Mouse (Mus musculus): Measurements from ENCODE around the gene Arhgap27. TPM values are rescaled to one million over a fixed set of nuclear protein-coding genes. Genes with fewer than 3 reads are reported as not detected.

Arhgap27 gene
- polyA plus RNA-seq, 1 experiment from 2014 or later, result 40.2 TPM

GRCm38 (mm10) chr11:103403776-103404175 lies 40.3 kb upstream of the Arhgap27 start:
- no peak overlapping the region for H3K4me3 ChIP-seq (ENCODE audit: low read length)
- H3K27me3 ChIP-seq (replicated peaks; ENCODE audit: control insufficient read depth, insufficient read depth, low read length), result no peaks in the 10 kb centered on the region
- no peaks in the 10 kb centered on the region for H3K4me1 ChIP-seq (ENCODE audit: control insufficient read depth, insufficient read depth, low read length)
- H3K9me3 ChIP-seq (ENCODE audit: control insufficient read depth, low read length), result no peaks in the 10 kb centered on the region
- H3K4me2 ChIP-seq (ENCODE audit: low read depth, low read length), result no peak overlapping the region
- H3K9ac ChIP-seq (ENCODE audit: low read depth, low read length), result no peak overlapping the region
- no peak for ATAC-seq
- H3K27ac ChIP-seq (ENCODE audit: low read length), result no peak overlapping the region
- WGBS, result 70% methylated on average over 4 of the region's 4 CpGs
- H3K36me3 ChIP-seq (ENCODE audit: control insufficient read depth, insufficient read depth, low read length), result no peaks in the 10 kb centered on the region

- H3K4me2 ChIP-seq (ENCODE audit: low read depth, low read length), result no peak overlapping the region
- no peak overlapping the region for H3K4me3 ChIP-seq (ENCODE audit: low read length)
- WGBS, result 92% methylated on average over 5 of the region's 5 CpGs
- no peak overlapping the region for H3K27ac ChIP-seq (ENCODE audit: low read length)
- no peak for ATAC-seq
- H3K9ac ChIP-seq (ENCODE audit: low read depth, low read length), result no peak overlapping the region
- H3K4me1 ChIP-seq (ENCODE audit: control insufficient read depth, insufficient read depth, low read length), result no peaks in the 10 kb centered on the region
- no peaks in the 10 kb centered on the region for H3K36me3 ChIP-seq (ENCODE audit: control insufficient read depth, insufficient read depth, low read length)
- H3K27me3 ChIP-seq (replicated peaks; ENCODE audit: control insufficient read depth, insufficient read depth, low read length), result no peaks in the 10 kb centered on the region
- H3K9me3 ChIP-seq (ENCODE audit: control insufficient read depth, low read length), result no peaks in the 10 kb centered on the region
These were observed 39.2 kb upstream of the Arhgap27 start for GRCm38 (mm10) chr11:103402738-103403137.

- H3K4me2 ChIP-seq (ENCODE audit: low read depth, low read length), result no peak overlapping the region
- 53% methylated on average over 2 of the region's 2 CpGs for WGBS
- no peak overlapping the region for H3K4me3 ChIP-seq (ENCODE audit: low read length)
- H3K27me3 ChIP-seq (replicated peaks; ENCODE audit: control insufficient read depth, insufficient read depth, low read length), result no peaks in the 10 kb centered on the region
- H3K9ac ChIP-seq (ENCODE audit: low read depth, low read length), result no peak overlapping the region
- H3K4me1 ChIP-seq (ENCODE audit: control insufficient read depth, insufficient read depth, low read length), result no peaks in the 10 kb centered on the region
- H3K36me3 ChIP-seq (ENCODE audit: control insufficient read depth, insufficient read depth, low read length), result no peaks in the 10 kb centered on the region
- ATAC-seq, result 0 out of 2 replicates have a peak, but pooled peaks have one; percentile 30
- H3K27ac ChIP-seq (ENCODE audit: low read length), result no peak overlapping the region
- no peaks in the 10 kb centered on the region for H3K9me3 ChIP-seq (ENCODE audit: control insufficient read depth, low read length)
These were observed 38.7 kb upstream of the Arhgap27 start for GRCm38 (mm10) chr11:103402198-103402597.

DNA sequence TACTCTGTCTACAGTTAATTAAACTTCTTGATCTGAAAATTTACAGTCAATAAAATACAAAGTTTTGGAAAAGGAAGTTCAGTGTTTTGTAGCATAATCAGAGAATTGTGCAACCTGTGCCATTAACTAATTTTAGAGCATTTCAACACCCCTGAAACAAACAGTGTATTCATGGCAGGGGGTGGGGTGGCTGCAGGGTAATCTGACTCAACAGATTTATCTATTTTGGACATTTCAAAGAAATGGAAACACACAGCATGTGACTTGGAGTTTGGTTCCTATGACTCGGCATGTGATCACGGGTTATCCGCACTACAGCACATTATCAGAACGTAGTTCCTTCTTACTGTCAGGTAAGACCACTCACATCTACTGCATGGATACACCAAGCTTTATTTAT lies 36.5 kb upstream of the Arhgap27 start:
- no peak overlapping the region for H3K4me2 ChIP-seq (ENCODE audit: low read depth, low read length)
- H3K36me3 ChIP-seq (ENCODE audit: control insufficient read depth, insufficient read depth, low read length), result peaks cover 9% of the 10 kb centered on the region; the same call in 1 of the 2 replicates
- no peak for ATAC-seq
- no peaks in the 10 kb centered on the region for H3K9me3 ChIP-seq (ENCODE audit: control insufficient read depth, low read length)
- 89% methylated on average over 4 of the region's 4 CpGs for WGBS
- no peaks in the 10 kb centered on the region for H3K27me3 ChIP-seq (replicated peaks; ENCODE audit: control insufficient read depth, insufficient read depth, low read length)
- no peak overlapping the region for H3K27ac ChIP-seq (ENCODE audit: low read length)
- no peaks in the 10 kb centered on the region for H3K4me1 ChIP-seq (ENCODE audit: control insufficient read depth, insufficient read depth, low read length)
- H3K9ac ChIP-seq (ENCODE audit: low read depth, low read length), result no peak overlapping the region
- H3K4me3 ChIP-seq (ENCODE audit: low read length), result no peak overlapping the region

- no peak overlapping the region for H3K4me3 ChIP-seq (ENCODE audit: low read length)
- no peak overlapping the region for H3K27ac ChIP-seq (ENCODE audit: low read length)
- no peaks in the 10 kb centered on the region for H3K27me3 ChIP-seq (replicated peaks; ENCODE audit: control insufficient read depth, insufficient read depth, low read length)
- no peak for ATAC-seq
- peaks cover 18% of the 10 kb centered on the region; the same call in 1 of the 2 replicates for H3K36me3 ChIP-seq (ENCODE audit: control insufficient read depth, insufficient read depth, low read length)
- H3K4me2 ChIP-seq (ENCODE audit: low read depth, low read length), result no peak overlapping the region
- WGBS, result 91% methylated on average over 3 of the region's 3 CpGs
- H3K9ac ChIP-seq (ENCODE audit: low read depth, low read length), result no peak overlapping the region
- H3K9me3 ChIP-seq (ENCODE audit: control insufficient read depth, low read length), result no peaks in the 10 kb centered on the region
- no peaks in the 10 kb centered on the region for H3K4me1 ChIP-seq (ENCODE audit: control insufficient read depth, insufficient read depth, low read length)
These were observed 35.6 kb upstream of the Arhgap27 start for GRCm38 (mm10) chr11:103399050-103399449.

DNA sequence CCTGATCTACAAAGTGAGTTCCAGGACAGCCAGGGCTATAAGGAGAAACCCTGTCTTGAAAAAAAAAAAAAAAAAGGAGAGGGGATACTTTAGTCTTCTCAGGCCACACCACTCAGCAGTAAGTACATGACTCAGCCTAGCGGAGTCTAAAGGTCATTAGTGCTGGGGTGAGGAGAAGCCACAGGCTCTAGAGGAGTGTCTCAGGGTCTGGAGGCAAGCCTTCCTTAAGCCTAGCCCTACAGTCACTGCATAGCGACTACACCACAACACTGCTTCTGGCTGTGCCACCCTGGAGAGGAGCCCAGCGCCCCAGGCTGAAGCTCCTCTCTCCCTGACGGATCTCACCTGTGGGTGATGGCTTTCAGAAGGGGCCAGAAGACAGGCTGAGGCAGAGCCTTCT lies 33.2 kb upstream of the Arhgap27 start:
- Histone ChIP-seq H3K27me3 (replicated peaks; ENCODE audit: control insufficient read depth, insufficient read depth, low read length) (no peaks in the 10 kb centered on the region), H3K4me3 (ENCODE audit: low read length) (no peak overlapping the region), H3K9me3 (ENCODE audit: control insufficient read depth, low read length) (no peaks in the 10 kb centered on the region), H3K9ac (ENCODE audit: low read depth, low read length) (no peak overlapping the region), H3K36me3 (ENCODE audit: control insufficient read depth, insufficient read depth, low read length) (peaks cover 18% of the 10 kb centered on the region; the same call in 1 of the 2 replicates), H3K4me2 (ENCODE audit: low read depth, low read length) (no peak overlapping the region), H3K27ac (ENCODE audit: low read length) (peak overlapping the region; percentile 30; the same call in 1 of the 2 replicates), H3K4me1 (ENCODE audit: control insufficient read depth, insufficient read depth, low read length) (no peaks in the 10 kb centered on the region)
- 82% methylated on average over 4 of the region's 4 CpGs for WGBS
- ATAC-seq, result peak; percentile 95

DNA sequence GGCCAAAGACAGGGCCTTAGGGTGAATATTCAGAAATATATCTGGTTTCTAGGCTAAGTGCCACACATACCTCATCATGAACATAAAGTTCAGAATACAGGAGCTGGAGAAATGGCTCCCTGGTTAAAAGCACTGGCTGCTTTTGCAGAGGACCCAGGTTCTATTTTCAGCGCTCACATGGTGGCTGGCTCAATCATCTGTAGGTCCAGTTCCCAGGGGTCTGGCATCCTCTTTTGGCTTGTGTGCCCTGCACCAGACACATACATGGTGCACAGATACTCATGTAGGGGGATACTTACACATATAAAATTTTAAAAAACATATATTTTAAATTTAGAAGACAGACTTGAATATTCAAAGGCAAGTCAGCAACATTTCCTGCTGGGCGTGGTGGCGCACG lies 32.7 kb upstream of the Arhgap27 start:
- ATAC-seq, result no peak
- WGBS, result 93% methylated on average over 4 of the region's 4 CpGs
- Histone ChIP-seq H3K36me3 (ENCODE audit: control insufficient read depth, insufficient read depth, low read length) (peaks cover 18% of the 10 kb centered on the region; the same call in 1 of the 2 replicates), H3K4me3 (ENCODE audit: low read length) (no peak overlapping the region), H3K27ac (ENCODE audit: low read length) (no peak overlapping the region), H3K27me3 (replicated peaks; ENCODE audit: control insufficient read depth, insufficient read depth, low read length) (no peaks in the 10 kb centered on the region), H3K4me1 (ENCODE audit: control insufficient read depth, insufficient read depth, low read length) (no peaks in the 10 kb centered on the region), H3K9ac (ENCODE audit: low read depth, low read length) (no peak overlapping the region), H3K9me3 (ENCODE audit: control insufficient read depth, low read length) (no peaks in the 10 kb centered on the region), H3K4me2 (ENCODE audit: low read depth, low read length) (no peak overlapping the region)

DNA sequence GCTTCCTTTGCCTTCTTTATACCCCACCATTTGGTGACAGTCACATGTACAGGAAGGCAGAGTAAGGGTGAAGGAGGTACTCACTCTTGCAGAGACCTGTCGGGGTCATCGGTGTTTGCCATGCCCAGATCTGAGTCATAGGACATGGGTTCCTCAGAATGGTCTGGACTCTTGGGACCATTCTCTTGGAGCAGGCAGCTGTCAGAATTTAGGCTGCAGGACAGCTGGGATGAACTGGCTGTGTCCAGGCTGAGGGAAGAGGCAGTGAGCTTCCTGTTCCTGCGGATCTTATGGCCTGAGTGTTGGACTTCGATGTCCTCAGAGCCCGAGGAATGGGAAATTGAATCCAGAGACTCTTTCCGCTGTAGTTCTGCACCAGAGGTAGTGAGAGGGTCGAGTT lies 31.1 kb upstream of the Arhgap27 start:
- Histone ChIP-seq H3K27ac (ENCODE audit: low read length) (no peak overlapping the region), H3K4me2 (ENCODE audit: low read depth, low read length) (no peak overlapping the region), H3K36me3 (ENCODE audit: control insufficient read depth, insufficient read depth, low read length) (peaks cover 18% of the 10 kb centered on the region; the same call in 1 of the 2 replicates), H3K9ac (ENCODE audit: low read depth, low read length) (no peak overlapping the region), H3K4me1 (ENCODE audit: control insufficient read depth, insufficient read depth, low read length) (no peaks in the 10 kb centered on the region), H3K4me3 (ENCODE audit: low read length) (no peak overlapping the region), H3K27me3 (replicated peaks; ENCODE audit: control insufficient read depth, insufficient read depth, low read length) (no peaks in the 10 kb centered on the region), H3K9me3 (ENCODE audit: control insufficient read depth, low read length) (no peaks in the 10 kb centered on the region)
- WGBS, result 93% methylated on average over 7 of the region's 7 CpGs
- no peak for ATAC-seq

GRCm38 (mm10) chr11:103394025-103394424 lies 30.5 kb upstream of the Arhgap27 start:
- WGBS, result 85% methylated on average over 7 of the region's 7 CpGs
- H3K36me3 ChIP-seq (ENCODE audit: control insufficient read depth, insufficient read depth, low read length), result peaks cover 18% of the 10 kb centered on the region; the same call in 1 of the 2 replicates
- H3K4me1 ChIP-seq (ENCODE audit: control insufficient read depth, insufficient read depth, low read length), result no peaks in the 10 kb centered on the region

DNA sequence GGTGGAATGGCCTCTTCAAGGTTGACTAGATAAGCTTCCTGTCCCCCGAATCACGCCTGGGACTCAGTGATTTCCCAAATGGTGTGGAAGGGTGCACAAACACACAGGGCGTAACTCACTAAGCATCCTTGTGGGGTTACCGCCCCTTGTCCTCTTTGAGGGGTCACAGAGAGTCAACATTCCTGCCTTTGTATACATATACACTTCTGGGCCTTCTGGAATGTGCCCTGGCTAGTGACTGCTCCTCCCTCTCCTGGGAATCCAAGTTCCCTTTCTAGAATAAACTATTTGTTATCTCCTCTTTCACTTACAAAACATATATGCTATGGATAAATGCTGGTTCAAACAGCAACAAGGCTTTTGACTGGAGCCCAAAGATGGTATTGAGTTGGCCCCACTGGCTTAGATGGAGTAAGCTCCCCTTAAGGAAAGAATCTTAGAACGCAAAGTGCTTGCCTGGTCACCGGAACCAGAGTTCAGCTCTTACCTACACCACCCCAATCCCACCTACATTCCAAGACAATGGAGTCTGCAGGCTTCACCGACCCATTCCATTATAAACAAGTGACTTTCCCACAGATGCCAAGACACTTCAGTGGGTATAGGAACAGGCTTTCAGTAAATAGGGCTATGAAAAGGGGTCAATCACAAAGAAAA lies 24.5 kb upstream of the Arhgap27 start:
- no peak overlapping the region for H3K9ac ChIP-seq (ENCODE audit: low read depth, low read length)
- 48% methylated on average over 7 of the region's 7 CpGs for WGBS
- no peaks in the 10 kb centered on the region for H3K27me3 ChIP-seq (replicated peaks; ENCODE audit: control insufficient read depth, insufficient read depth, low read length)
- no peaks in the 10 kb centered on the region for H3K36me3 ChIP-seq (ENCODE audit: control insufficient read depth, insufficient read depth, low read length)
- no peak overlapping the region for H3K27ac ChIP-seq (ENCODE audit: low read length)
- no peak for ATAC-seq
- H3K9me3 ChIP-seq (ENCODE audit: control insufficient read depth, low read length), result no peaks in the 10 kb centered on the region
- peaks cover 9% of the 10 kb centered on the region for H3K4me1 ChIP-seq (ENCODE audit: control insufficient read depth, insufficient read depth, low read length)
- no peak overlapping the region for H3K4me3 ChIP-seq (ENCODE audit: low read length)
- no peak overlapping the region for H3K4me2 ChIP-seq (ENCODE audit: low read depth, low read length)

More at GRCm38 (mm10) chr11:103394025-103394424, 30.5 kb upstream of the Arhgap27 start:
- ATAC-seq, result no peak
- H3K4me3 ChIP-seq (ENCODE audit: low read length), result no peak overlapping the region
- H3K4me2 ChIP-seq (ENCODE audit: low read depth, low read length), result no peak overlapping the region
- H3K9me3 ChIP-seq (ENCODE audit: control insufficient read depth, low read length), result no peaks in the 10 kb centered on the region
- no peak overlapping the region for H3K9ac ChIP-seq (ENCODE audit: low read depth, low read length)
- H3K27ac ChIP-seq (ENCODE audit: low read length), result no peak overlapping the region
- no peaks in the 10 kb centered on the region for H3K27me3 ChIP-seq (replicated peaks; ENCODE audit: control insufficient read depth, insufficient read depth, low read length)
